Mouse (Mus musculus) CH12F3 (cell line): ENCODE data around the gene Kmt2d.

Experiments used
- in situ Hi-C: fragments of 300-500 bp; cut with MboI; formaldehyde crosslinking; loops from 2 replicates; pipeline ENCODE4 v1.14.3; 2020; ENCODE audit warnings: low sequenced_read_pairs

Kmt2d gene

GRCm38 (mm10) chr15:98802926-98803325 lies 68.1 kb downstream of the Kmt2d start:
- in situ Hi-C loops = no loop called here

DNA sequence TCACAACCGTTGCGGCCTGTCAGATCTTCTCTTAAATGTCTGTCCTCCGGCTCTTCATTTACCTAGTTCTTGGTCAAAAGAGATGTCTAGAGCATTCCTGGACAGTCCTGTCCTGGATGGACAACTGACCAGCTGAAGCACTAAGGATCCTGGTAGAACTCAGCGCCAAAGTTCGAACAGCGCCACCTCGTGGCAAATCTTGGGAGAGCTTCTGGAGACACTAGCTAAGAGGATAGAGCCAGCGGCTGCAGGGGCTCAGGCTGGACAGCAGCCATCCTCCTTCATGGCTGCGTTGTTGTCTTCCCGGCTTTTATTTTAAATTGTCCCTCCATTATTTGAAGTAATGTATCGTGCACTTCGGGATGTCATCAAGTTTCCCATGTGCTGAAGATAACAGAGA lies 71.6 kb downstream of the Kmt2d start:
- in situ Hi-C loops = no loop called here

DNA sequence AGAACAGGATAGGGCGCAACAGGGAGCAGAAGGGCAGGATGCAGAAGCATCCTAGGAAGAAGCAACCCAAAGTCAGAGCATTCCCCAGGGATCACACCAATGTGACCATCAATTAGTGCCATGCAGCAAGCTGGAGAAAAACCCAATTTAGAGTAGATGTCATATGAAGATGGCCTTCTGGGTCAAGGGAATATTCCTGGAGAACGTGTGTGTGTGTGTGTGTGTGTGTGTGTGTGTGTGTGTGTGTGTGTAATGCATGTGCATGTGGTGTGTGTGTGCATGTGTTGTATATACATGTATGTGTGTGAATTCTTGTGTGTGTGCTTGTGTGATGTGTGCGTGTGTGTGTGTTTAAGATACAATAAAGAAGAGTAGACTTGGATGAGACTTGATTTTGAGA lies 72.1 kb downstream of the Kmt2d start:
- in situ Hi-C loops = no loop called here

- in situ Hi-C loops = no loop called here
Observed at GRCm38 (mm10) chr15:98797835-98798492, 73.0 kb downstream of the Kmt2d start.

- in situ Hi-C loops = no loop called here
Observed at GRCm38 (mm10) chr15:98796803-98797595, 74.0 kb downstream of the Kmt2d start.

DNA sequence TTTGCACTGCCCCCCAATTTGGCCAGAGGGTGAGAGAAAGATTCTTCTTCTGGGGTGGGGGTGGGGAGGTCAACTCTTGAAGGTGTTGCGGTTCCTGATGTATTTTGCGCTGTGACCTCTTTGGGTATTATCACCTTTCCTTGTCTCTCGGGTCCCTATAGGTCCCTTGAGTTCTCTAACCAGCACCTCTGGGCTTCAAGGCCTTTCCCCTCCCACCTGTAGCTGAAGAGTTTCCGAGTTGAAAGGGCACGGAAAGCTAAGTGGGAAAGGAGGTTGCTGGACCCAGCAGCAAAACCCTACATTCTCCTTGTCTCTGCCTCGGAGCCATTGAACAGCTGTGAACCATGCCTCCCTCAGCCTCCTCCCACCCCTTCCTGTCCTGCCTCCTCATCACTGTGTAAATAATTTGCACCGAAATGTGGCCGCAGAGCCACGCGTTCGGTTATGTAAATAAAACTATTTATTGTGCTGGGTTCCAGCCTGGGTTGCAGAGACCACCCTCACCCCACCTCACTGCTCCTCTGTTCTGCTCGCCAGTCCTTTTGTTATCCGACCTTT lies 77.8 kb downstream of the Kmt2d start:
- in situ Hi-C loops = no loop called here

DNA sequence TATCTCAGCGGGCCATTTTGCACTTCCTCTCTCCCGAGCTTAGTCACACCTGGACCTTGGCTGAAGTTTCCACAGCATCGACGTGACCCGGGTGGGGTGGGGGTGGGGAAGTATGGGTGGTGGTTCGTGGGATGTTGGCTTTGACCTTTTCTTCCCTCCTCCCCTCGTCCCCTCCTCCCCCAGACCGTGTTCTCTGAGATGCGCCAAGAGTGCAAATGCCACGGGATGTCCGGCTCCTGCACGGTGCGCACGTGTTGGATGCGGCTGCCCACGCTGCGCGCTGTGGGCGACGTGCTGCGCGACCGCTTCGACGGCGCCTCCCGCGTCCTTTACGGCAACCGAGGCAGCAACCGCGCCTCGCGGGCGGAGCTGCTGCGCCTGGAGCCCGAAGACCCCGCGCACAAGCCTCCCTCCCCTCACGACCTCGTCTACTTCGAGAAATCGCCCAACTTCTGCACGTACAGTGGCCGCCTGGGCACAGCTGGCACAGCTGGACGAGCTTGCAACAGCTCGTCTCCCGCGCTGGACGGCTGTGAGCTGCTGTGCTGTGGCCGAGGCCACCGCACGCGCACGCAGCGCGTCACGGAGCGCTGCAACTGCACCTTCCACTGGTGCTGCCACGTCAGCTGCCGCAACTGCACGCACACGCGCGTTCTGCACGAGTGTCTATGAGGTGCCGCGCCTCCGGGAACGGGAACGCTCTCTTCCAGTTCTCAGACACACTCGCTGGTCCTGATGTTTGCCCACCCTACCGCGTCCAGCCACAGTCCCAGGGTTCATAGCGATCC lies 78.6 kb downstream of the Kmt2d start:
- in situ Hi-C loops = no loop called here

DNA sequence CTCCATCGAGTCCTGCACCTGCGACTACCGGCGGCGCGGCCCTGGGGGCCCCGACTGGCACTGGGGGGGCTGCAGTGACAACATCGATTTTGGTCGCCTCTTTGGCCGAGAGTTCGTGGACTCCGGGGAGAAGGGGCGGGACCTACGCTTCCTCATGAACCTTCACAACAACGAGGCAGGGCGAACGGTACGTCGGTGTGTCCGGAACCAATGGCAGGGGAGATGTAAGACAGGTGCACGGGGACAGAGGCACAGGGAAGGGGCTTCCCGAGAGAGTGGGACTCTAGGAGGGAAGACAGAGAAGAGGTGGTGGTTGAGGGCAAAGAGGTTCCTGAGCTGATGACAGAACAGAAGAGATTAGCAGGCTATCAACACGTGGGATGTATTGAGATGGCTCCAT lies 79.2 kb downstream of the Kmt2d start:
- in situ Hi-C loops = no loop called here

DNA sequence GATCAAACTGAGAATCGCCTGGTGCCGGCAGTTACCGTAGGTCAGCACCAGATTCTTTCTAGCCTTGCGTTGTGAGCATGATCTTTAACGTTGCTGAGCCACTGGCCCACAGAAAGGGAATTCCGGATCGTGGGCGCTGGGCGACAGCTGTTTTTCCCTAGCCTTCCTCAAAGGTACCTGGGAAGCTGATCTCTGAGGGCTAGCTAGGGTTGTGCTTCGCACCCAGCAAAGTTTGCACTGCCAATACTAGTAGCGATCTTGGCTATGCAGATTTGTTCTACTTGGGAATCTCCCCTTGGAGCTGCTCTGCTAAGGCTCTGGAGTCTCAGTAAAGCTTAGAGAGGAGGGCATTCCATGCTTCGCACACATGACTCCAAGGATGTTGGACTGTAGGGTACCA lies 79.8 kb downstream of the Kmt2d start:
- in situ Hi-C loops = no loop called here

DNA sequence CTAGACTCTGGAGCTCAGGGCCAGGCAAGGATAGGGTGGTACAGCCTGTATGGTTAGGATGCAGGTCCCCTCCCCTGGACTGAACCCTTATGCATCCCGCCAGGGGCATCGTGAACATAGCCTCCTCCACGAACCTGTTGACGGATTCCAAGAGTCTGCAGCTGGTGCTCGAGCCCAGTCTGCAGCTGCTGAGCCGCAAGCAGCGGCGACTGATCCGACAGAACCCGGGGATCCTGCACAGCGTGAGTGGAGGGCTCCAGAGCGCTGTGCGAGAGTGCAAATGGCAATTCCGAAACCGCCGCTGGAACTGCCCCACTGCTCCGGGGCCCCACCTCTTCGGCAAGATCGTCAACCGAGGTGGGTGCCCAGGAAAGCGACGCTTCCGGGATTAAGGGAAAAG lies 80.2 kb downstream of the Kmt2d start:
- in situ Hi-C loops = no loop called here

GRCm38 (mm10) chr15:98789661-98790535 lies 81.1 kb downstream of the Kmt2d start, which contains the start of gene Wnt1:
Gene Wnt1 (plus strand): TSS chr15:98789857.
- in situ Hi-C loops = no loop called here

DNA sequence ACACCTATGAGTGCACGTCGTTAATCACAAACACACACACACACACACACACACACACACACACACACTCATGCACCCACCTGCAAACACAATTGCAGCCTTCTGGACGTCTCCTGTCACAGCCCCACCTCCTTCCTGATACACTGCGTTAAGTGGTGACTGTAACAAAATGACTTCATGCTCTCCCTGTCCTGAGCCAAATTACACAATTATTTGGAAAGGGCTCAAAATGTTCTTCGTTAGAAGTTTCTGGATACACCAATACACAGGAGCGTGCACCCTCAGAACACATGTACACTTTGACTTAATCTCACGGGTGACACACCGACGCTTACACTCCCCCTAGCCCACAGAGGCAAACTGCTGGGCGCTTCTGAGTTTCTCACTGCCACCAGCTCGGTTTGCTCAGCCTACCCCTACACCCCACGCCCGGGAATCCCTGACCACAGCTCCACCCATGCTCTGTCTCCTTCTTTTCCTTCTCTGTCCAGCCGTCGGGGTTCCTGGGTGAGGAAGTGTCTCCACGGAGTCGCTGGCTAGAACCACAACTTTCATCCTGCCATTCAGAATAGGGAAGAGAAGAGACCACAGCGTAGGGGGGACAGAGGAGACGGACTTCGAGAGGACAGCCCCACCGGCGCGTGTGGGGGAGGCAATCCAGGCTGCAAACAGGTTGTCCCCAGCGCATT lies 81.9 kb downstream of the Kmt2d start:
- in situ Hi-C loops = no loop called here

DNA sequence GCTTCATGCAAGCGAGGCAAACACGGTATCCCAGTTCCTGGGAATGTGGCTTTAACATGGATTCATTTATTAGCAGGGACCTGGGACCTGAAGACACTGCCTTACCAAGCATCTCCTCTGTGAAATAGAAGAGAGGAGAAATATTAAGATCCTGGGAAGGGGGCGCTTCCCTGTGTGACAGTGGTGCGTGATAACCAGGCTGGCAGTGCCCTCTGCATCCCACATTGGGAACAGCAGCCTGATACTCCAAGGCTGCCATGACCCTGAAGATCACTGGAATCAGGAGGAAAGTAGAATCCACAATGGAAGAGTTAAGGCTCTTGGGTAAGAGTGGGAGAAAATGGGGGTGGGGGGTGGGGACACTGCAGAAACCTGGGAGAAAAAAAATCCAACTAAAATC lies 83.1 kb downstream of the Kmt2d start:
- in situ Hi-C loops = no loop called here

GRCm38 (mm10) chr15:98785744-98786143 lies 85.3 kb downstream of the Kmt2d start:
- in situ Hi-C loops = no loop called here
